Mouse (Mus musculus) thymus, adult 2 months (tissue): ENCODE measurements around the gene Rell1.

Source experiments
- CTCF ChIP-seq: fragments of 200-500 bp; IDR thresholded peaks from 2 replicates; pipeline ENCODE4 v1.5.1; 2012; ENCODE audit warnings: mild to moderate bottlenecking, control low read depth, low read length, moderate library complexity, borderline replicate concordance; ENCODE audit not compliant: control insufficient read depth, poor library complexity, insufficient read depth; ENCODE audit errors: extremely low read depth
- POLR2A ChIP-seq: fragments of 200-500 bp; IDR thresholded peaks from 2 replicates; pipeline ENCODE4 v1.6.1; 2012; ENCODE audit warnings: mild to moderate bottlenecking, low read length, control low read depth, moderate library complexity; ENCODE audit not compliant: control insufficient read depth, poor library complexity, insufficient read depth; ENCODE audit errors: extremely low read depth

DNA sequence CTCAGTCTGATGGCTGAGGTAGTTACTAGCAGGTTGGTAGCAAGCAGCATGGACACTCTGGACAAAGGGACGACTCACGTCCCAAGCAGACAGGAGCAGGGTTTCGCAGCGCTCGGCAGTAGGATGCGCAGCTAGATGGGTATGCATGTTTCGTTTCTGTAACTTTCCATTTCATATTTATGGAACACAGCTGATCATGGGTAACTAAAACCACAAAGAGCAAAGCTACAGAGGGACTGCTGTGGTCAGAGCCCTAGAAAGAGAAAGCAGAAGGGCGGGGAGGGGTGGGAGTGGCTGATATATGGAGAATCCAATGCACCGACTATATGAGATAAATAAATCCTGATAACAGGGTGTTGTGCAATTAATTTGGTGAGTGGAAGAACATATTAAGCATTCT, 25.4 kb downstream of the Rell1 start:
- no peak for TF ChIP-seq CTCF
- TF ChIP-seq POLR2A = no peak
